Mouse (Mus musculus) right cerebral cortex, postnatal 4 days (tissue): Measurements from ENCODE around the gene Lgals4.
"Not testable (repeated sequence)": the region's sequence is repeated elsewhere in the genome, so short reads cannot be mapped to it uniquely, and the experiment has no call there.

ENCODE experiments used
- DNase-seq: peaks from one replicate; pipeline ENCODE4 v3.0.0-alpha.2; 2022

The Lgals4 gene

DNA sequence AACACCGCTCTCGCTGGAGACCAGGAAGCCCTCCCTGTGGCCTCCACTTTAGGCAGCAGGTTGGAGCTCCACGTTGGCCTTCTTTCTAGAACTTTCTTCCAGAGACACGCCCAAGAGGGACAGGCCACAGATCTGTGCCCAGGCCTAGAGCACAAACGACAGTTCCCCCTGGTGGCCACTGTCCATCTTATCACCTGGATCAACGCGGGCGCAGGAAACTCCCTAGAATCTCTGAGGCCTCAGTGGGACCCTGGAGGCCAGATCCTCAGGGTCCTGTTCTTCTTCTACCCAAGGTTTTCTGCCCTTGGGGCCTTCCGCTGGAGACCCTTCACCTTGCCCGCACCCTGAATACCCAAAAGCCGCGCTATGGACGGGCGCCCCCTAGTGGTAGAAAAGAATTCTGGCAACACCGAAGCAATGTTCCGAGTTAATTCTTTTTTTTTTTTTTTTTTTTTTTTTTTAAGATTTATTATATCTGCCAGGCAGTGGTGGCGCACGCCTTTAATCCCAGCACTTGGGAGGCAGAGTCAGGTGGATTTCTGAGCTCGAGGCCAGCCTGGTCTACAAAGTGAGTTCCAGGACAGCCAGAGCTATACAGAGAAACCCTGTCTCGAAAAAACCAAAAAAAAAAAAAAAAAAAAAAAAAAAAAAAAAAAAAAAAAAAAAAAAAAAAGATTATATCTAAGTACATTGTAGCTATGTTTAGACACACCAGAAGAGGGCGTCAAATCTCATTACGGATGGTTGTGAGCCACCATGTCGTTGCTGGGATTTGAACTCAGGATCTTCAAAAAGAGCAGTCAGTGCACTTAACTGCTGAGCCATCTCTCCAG is 34.1 kb downstream of the Lgals4 start:
- DNase-seq = peak; percentile 60

DNA sequence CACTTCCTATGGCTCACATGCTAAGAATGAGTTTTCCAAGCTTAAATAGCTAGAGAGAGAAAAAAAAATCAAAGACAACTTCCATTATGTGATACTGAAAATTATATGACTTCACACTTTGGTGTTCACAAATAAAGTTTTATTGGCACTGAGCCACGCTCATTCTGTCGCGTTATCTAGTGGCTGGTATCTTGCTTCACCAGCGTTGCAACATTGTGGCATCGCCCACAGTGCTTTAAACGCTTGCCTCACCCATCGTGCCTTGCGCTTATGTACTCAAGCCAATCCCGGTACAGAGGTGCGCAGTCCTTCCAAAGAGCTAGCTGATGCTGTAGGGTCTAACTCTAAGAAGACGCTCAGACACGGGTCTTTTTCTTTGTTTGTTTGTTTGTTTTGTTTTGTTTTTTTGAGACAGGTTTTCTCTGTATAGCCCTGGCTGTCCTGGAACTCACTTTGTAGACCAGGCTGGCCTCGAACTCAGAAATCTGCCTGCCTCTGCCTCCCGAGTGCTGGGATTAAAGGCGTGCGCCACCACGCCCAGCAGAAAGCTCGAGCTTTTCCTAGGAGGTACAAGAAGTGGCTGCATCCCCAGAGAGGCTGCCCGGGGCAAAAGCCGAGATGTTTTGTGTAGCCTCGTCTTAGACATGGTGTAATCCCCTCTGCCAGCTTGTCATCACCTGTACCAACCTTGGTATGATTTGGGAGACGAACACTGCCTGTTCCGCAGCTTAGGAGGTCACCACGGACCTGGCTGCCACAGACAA is 37.4 kb downstream of the Lgals4 start:
- DNase-seq = no peak

DNA sequence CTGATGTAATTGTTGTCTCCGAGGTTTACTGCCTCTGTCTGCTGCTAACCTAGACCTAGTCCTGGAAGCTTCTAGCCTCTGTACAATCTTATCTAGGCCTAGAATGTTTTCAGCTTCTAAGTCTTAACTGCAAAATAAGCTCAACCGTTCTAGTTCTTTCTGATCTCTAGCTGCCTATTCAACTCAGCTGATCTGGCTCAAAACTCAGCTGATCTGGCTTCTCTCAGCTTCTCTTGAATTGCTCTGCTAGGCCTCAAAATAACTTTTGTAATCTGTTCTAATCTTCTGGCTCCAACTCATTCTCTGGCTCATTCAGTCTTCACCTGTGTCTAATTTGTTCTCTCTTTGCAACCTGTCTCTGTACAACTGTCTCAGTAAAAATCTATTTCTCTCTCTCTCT is 40.9 kb downstream of the Lgals4 start:
- DNase-seq = no peak

DNA sequence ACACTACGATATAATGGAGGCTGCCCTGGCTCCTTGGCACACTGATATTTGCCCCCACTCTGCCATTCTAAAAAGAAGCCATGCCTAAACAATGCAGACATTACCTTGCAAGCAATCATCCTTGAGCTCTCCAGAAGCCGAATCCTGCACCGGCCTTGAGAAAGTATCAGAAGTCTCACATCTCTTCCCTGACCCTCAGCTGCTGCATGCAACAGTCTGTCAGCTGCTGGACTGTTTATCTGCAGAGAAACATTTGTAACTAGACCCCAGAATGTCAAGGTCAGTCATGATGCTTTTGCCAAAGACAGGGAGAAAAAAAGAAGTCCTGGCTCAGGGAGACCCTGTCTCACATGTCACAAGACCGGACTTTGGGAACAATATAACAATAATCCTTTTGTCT is 42.4 kb downstream of the Lgals4 start:
- no peak for DNase-seq

DNA sequence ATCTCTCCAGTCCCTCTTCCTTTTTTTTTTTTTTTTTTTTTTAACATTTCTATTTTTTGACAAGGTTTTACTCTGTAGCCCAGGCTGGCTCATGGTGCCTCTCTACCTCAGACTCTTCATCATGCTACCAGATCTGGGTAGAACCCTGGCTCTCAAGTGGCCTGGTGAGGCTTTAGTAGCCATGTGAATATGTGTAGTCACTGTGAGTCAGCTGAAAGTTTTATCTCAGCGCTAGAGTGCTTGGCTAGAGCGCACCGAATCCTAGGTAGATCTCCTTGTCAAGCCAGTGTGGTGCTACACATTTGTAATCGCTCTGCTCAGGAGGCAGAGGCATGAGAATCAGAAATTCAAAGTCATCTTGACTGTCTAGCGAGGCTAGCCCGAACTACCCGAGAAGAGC is 43.5 kb downstream of the Lgals4 start:
- no peak for DNase-seq

DNA sequence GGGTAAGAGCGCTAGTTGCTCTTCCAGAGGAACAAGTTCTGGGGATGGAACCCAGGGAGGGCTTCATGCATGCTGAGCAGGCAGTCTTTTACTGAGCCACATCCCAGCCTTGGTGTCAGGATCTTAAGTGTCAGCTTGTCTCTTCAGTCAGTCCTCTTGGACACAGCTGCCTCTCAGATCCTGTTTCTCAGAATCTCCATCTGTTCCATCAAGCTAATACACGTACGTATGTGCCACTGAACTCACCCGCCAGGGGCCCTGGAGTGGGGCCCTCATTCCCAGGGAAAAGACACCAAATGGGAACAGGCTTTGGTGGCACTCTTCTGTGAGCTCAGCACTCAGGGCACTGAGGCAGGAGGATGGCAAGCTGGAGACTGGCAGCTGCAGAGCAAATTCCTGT is 44.2 kb downstream of the Lgals4 start:
- no peak for DNase-seq

DNA sequence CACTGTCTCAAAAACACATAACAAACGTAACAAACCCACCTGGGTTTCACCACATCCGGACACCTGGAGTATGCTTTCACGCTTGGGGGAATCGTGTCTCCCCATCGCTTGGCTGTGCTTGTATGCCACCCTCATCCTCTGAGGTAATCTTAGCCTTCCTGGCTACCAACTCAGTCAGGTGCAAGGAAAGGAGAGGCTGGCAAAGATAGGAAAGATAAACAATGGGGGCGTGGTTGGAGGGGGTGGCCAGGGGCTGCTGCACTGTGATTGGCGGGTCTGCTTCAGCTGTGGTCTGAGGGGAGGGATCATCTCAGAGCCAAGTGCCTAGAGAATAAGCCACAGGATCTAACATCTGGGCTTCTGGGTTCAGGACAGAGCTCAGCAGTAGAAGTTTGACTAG is 46.0 kb downstream of the Lgals4 start:
- no peak for DNase-seq

DNA sequence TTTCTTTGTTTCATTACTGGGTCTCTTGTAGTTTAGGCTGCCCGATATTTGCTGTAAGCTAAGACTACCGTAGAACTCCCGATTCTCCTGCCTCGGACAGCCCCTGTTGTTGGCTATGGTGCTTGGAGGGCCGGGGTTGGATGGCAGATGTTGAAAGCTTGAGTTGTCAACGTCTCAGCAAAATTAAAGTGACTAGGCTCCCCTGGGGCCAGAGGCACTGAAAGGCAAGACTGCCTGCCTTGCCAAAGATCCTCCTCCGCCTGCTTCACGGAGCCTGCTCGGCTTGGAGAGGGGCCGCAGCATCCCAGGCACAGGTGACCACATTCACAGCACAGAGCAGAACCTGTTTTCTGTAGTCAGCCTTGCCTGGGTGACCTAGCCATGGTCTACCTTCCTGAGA is 46.9 kb downstream of the Lgals4 start:
- no peak for DNase-seq

DNA sequence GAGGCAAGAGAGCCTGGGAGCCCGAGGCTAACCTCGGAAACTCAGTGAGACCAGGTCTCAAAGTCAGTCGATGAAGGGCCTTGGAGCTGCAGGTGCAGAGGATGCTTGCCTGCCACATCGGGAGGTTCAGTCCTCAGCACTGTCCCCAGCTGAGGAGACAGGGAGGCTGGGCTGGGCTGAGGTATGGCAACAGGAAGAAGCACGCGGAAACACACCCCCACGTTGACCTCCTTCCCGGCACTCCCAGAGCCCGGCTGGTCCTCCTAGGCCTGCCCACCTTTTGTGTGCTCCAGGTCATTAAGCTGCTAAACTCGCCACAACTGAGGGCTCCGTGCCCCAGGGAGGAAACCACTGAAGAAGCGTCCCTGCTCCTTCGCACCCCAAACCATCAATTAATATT is 47.5 kb downstream of the Lgals4 start, which contains the start of gene Capn12:
Gene Capn12, plus strand, starts transcription at position 224 of the 400 bp plus-strand sequence.
- no peak for DNase-seq

DNA sequence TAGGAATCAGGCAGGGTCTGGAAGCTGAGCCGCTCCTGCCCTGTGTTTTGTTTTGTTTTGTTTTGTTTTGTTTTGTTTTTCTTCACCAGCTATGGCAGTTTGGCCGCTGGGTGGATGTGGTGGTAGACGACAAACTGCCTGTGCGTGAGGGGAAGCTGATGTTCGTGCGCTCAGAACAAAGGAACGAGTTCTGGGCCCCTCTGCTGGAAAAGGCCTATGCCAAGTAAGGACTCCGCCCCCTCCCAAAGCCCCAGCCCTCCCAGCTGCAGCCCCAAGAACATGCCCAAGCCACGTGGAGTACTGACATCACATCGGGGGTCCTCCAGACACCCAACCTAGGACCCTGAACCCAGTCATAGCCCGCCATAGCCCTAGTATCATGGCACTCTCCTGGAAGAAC is 49.4 kb downstream of the Lgals4 start:
- DNase-seq = no peak

DNA sequence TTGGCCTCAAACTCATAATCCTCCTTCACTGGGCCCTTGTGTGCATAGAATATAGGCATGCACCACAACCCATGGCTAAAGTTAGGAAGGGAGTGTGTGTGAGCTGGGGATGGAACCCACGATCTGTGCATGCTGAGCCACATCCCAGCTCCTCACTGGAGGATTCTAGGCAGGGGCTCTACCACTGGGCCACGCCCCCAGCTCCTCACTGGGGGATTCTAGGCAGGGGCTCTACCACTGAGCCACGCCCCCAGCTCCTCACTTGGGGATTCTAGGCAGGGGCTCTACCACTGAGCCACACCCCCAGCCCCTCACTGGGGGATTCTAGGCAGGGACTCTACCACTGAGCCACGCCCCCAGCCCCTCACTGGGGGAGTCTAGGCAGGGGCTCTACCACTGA is 50.0 kb downstream of the Lgals4 start:
- DNase-seq = not testable (repeated sequence)

DNA sequence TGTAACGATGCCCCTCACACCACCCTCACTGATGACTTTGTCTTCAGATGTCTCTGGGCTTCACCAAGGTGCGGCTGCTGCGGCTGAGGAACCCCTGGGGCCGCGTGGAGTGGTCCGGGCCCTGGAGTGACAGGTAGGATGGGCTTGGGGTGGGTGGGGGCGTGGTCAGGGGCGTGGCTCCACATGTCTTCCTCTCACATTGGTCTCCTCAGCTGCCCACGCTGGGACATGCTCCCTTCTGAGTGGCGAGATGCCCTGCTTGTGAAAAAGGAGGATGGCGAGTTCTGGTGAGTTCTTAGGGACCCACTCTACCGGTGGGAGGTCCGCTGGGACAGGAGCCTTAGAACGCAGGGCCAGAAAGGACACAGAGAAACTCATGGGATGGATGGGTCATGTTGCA is 52.8 kb downstream of the Lgals4 start:
- DNase-seq = no peak

DNA sequence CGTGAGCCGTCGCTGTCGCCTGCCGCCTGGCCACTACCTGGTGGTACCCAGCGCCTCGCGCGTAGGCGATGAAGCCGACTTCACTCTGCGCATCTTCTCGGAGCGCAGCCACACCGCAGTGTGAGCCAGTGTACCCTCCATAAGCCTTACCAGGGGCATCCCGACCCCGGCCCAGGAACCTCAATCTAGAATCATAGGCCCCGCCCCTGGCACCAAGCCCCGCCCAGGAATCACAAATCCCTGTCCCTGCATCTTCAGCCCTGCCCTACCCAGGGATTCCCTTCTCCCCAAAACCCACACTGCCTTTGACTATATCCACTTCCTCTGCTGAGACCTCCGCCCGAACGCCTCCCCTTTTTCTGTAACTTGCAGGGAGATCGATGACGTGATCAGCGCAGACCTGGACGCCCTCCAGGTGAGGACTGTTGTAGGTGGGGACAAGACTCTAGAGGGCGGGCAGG is 55.1 kb downstream of the Lgals4 start:
- peak; percentile 36 for DNase-seq
